Mouse (Mus musculus) hindlimb bud, embryonic 11.5 days (tissue): ENCODE data around the gene Dexi.

Source experiments
- DNase-seq: peaks from one replicate; pipeline ENCODE4 v3.0.0-alpha.2; 2012; ENCODE audit warnings: low read depth, low spot score; ENCODE audit errors: extremely low spot score

The Dexi gene

DNA sequence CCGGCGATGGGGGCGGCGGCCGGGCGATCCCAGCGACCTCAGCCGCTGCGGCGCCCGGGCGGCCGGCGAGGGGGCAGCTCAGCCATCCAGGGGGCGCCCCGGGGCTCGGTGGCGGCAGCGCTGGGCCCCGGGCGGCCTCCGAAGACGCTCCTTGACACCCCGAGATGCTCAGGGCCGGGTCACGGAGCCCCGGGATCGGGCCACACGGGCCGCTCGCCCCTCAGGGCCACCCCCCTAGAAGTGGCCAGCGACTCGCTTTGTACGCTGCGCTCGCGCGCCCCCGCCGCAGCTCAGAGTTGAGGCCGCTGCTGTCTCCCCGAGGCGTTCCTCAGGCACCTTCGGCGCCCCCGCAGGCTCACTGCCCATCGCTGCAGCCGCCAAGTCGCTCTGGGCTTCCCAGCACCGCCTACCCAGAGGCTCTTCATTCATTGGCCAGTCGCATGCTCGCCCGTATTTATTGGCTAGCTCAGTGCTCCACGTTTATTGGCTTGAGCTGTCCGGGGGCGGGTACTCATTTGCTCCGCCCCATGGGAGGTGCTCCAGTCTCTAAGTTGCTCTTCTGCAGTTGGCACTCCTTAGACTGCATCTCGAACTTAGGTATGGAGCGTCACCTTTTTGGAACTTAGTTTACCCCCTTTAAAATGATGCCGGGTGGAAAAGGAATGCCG is at the start of gene Dexi:
Gene Dexi, minus strand, starts transcription at position 357 of the 668 bp plus-strand sequence.
- DNase-seq = peak; percentile 79

GRCm38 (mm10) chr16:10586546-10586945 is 43.7 kb upstream of the Dexi start:
- DNase-seq = no peak

GRCm38 (mm10) chr16:10585165-10585564 is 42.3 kb upstream of the Dexi start:
- DNase-seq = no peak

- DNase-seq = no peak
Observed at GRCm38 (mm10) chr16:10581234-10581898, 38.5 kb upstream of the Dexi start.

GRCm38 (mm10) chr16:10578376-10578775 is 35.5 kb upstream of the Dexi start:
- DNase-seq = no peak

- no peak for DNase-seq
Observed at GRCm38 (mm10) chr16:10577548-10577947, 34.7 kb upstream of the Dexi start.

- no peak for DNase-seq
Observed at GRCm38 (mm10) chr16:10575915-10576314, 33.1 kb upstream of the Dexi start.

DNA sequence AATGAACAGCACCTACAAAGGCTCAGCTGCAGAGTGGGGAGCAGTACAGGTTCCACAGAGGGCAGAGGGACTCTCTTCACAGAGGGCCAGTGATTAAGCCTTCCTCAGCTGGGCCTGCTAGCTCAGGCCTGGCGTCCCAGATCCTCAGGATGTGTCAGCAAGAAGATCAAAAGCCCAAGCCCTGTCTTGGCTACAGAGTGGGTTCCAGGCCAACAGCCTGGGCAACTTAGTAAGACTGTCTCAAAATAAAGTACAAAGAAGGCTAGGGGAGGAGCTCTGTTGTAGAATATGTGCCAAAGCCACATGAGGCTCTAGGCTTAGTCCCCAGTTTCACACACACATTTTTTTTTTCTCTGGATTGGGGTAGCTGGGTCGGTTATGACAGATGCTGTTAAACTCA is 32.1 kb upstream of the Dexi start:
- no peak for DNase-seq

GRCm38 (mm10) chr16:10571820-10572219 is 29.0 kb upstream of the Dexi start:
- no peak for DNase-seq

DNA sequence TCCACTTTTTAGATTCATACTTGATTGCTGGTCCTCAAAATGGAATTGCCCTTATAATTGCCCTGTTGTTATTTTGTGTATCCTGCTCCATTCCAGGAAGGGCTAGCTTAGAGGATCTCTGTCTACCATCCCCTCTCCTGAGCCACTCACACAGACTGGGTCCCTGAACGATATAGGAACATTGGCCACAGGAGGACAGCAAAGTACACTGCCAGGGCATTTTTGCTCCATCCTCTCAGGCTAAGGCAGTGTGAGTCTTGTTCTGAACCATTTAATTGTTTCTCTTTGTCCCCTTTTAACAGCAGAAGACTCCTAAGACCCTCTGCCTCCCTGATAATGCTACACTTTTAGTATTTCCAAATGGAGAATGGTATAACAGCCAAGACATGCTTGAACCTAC is 27.9 kb upstream of the Dexi start:
- DNase-seq = no peak

DNA sequence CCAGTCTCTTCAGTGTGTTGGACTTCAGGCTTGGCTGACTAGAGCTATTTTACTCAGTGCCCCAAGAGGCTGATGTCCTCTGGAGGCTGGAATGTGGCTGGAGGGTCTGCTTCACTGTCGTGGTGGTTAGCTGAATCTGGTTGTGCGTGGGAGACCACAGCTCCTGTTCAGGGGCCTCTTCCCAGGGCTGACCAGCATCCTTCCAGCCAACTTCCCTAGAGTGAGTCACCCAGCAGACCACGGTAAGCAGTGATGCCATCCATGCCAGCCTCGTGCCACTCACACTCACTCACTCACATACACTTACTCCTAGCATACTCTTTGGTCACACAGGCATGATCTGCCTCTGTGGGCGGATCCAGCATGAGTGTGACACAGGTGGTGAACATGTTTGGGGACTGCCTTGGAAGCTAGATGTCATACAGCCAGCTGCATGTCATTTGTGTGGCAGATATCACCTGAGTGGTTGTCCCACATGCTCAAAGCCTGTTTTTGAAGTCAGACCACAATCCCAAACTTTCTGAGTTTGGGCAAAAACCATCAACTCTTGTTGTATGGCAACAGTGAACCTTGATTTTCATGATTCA is 27.0 kb upstream of the Dexi start:
- no peak for DNase-seq

DNA sequence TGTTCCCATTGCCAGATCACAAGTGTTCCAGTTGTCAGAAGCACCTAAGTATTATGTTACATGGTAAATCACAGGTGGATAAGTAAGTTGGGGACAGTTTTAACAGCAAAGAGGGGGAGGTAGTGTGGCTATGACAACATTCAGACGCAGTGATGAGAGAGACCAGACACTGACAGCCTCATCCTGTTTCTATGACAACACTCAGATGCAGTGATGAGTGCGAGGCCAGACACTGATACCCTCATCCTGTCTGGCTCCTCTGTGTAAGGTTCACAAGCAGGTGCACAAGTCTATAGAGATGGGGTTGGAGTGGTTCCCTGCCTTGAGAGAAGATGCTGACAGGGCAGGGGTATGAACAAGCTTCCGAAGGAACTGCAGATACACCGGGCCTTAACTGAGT is 24.3 kb upstream of the Dexi start:
- DNase-seq = no peak

DNA sequence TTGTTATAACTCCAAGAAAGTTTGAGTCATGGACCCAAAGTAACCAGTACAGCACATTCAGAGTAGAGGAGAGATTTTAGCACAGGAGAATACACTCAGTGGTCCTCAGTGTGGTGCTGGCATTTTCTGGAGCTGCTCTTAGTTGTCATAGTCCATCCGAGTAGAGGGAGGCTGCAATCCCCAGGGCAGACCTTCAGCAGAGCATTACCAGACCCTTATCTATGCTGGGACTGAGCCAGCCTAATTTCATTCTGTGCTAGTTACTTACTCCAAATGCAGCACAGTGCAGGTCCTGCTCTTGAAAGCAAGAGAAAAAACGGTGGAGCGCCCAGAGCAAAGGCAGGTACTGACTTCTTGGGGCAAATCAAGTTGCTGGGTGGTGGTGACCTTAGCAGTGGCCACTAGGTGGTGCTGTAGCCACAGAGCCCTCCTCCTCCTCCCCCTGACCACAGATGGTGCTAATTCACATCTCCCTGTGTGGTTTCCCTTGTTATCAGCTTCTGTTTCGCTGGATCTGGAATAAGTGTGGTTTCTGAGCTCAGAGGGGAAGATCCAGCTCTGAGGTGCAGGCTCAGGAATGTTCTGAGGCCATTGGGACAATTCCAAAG is 22.5 kb upstream of the Dexi start:
- peak; percentile 63 for DNase-seq

GRCm38 (mm10) chr16:10559991-10560390 is 17.1 kb upstream of the Dexi start:
- no peak for DNase-seq

- no peak for DNase-seq
Observed at GRCm38 (mm10) chr16:10553858-10554257, 11.0 kb upstream of the Dexi start.

GRCm38 (mm10) chr16:10551592-10551991 is 8.7 kb upstream of the Dexi start:
- DNase-seq = no peak

- DNase-seq = no peak
Observed at GRCm38 (mm10) chr16:10549600-10549999, 6.7 kb upstream of the Dexi start.

GRCm38 (mm10) chr16:10548938-10549337 is 6.1 kb upstream of the Dexi start:
- no peak for DNase-seq

DNA sequence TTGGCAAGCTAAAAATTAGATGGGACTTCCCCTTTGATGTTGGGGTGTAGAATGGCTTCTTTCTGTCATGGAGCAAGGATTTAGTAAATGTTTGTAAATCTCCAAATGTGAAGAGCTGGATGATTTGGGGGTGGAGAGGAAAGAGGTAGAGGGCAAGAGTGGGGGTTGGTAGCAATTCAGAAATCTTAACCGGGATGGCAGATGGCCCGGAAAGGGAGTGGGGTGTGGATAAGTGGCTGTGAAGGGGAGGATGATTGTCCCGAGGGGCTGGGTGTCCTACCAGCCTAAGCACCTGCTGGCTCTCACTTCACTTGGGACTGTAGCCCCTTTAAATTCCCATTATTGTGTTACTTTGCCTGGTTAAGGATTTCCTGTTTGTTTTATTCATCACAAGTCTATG is 4.0 kb upstream of the Dexi start:
- no peak for DNase-seq

GRCm38 (mm10) chr16:10544995-10545622 is 2.3 kb upstream of the Dexi start, which contains the start of gene Clec16a:
Clec16a (plus strand) TSS chr16:10545339.
- DNase-seq = peak; percentile 81

- no peak for DNase-seq
Observed at GRCm38 (mm10) chr16:10542266-10542665, 588 bp downstream of the Dexi start.

- no peak for DNase-seq
Observed at GRCm38 (mm10) chr16:10541598-10541930, 1.3 kb downstream of the Dexi start.
